Mouse (Mus musculus) midbrain, embryonic 16.5 days (tissue): ENCODE results near the gene Snx30. TPM values are rescaled to one million over a fixed set of nuclear protein-coding genes. Genes with fewer than 3 reads are reported as not detected.

ENCODE experiments used
- ATAC-seq: fragments of 200-750 bp; cut with Nextera tagmentation; 2 replicates; pipeline ENCODE4 v1.8.0; 2017; ENCODE audit warnings: moderate TSS enrichment
- H3K27ac ChIP-seq: fragments of 300-500 bp; sonication (generic); 2 replicates; pipeline ENCODE4 v1.5.1; 2014; ENCODE audit warnings: mild to moderate bottlenecking, low read length, mixed read lengths
- H3K27me3 ChIP-seq: fragments of 300-500 bp; sonication (generic); 2 replicates; pipeline ENCODE4 v1.6.1; 2014; ENCODE audit warnings: low read depth, low read length, mixed read lengths; ENCODE audit not compliant: control insufficient read depth, insufficient read depth
- H3K36me3 ChIP-seq: fragments of 300-500 bp; sonication (generic); 2 replicates; pipeline ENCODE4 v1.6.1; 2014; ENCODE audit warnings: mild to moderate bottlenecking, low read length, moderate library complexity, mixed read lengths; ENCODE audit not compliant: control insufficient read depth, insufficient read depth
- H3K4me1 ChIP-seq: fragments of 300-500 bp; sonication (generic); 2 replicates; pipeline ENCODE4 v1.6.1; 2014; ENCODE audit warnings: mild to moderate bottlenecking, low read length, mixed read lengths; ENCODE audit not compliant: control insufficient read depth, insufficient read depth
- H3K4me2 ChIP-seq: fragments of 300-500 bp; sonication (generic); 2 replicates; pipeline ENCODE4 v1.6.1; 2014; ENCODE audit warnings: mild to moderate bottlenecking, low read length, mixed read lengths
- H3K4me3 ChIP-seq: fragments of 300-500 bp; sonication (generic); 2 replicates; pipeline ENCODE4 v1.5.1; 2014; ENCODE audit warnings: low read depth, mild to moderate bottlenecking, low read length, moderate library complexity, mixed read lengths
- H3K9ac ChIP-seq: fragments of 300-500 bp; sonication (generic); 2 replicates; pipeline ENCODE4 v1.6.1; 2014; ENCODE audit warnings: low read depth, low read length, mixed read lengths
- H3K9me3 ChIP-seq: fragments of 300-500 bp; sonication (generic); replicated peaks from 2 replicates; pipeline ENCODE4 v1.6.1; 2014; ENCODE audit warnings: mild to moderate bottlenecking, low read length, mixed read lengths; ENCODE audit not compliant: control insufficient read depth, poor library complexity, severe bottlenecking
- WGBS: fragments of 180-500 bp; shearing (Covaris S2); extraction: QIAGEN DNeasy Blood & Tissue Kit; methylation state at CpG from one replicate; pipeline ENCODE4 v1.1.7; 2014; 5-methylcytosine and 5-hydroxymethylcytosine counted together
- polyA plus RNA-seq: library from polyadenylated mRNA; unstranded; fragments of >200 nt; fragmentation: Nextera tagmentation; extraction: Ambion mirVana; gene quantifications from 2 replicates; pipeline ENCODE4 v1.2.1, GENCODE M21; 2015

Snx30 gene
- polyA plus RNA-seq, 1 experiment from 2014 or later: 17.7 TPM

DNA sequence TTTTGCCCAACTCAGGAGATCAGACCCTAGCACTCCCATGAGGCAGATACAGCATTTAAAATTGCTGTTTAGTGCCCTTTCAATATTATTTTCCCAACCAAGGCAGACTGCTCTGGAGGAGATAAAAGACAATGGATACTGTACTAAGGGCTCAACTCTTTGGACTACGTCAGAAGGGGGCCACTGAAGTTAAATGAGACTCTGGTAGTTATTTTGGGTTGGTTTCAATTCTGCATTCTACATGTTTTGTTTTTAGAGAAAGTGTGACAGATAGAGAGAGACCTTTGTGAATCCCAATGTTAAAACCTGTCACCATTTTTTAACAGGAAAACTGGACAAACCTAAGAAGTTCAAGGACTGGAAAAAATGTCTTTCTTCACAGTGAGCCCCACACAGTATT, 886 bp upstream of the Snx30 start:
- Histone ChIP-seq H3K36me3 (no peaks in the 10 kb centered on the region), H3K4me2 (peak overlapping the region; percentile 77), H3K4me1 (peaks cover 10% of the 10 kb centered on the region; the same call in 1 of the 2 replicates), H3K9me3 (no peaks in the 10 kb centered on the region), H3K27ac (no peak overlapping the region), H3K4me3 (peak overlapping the region; percentile 81), H3K9ac (peak overlapping the region; percentile 81; the same call in 1 of the 2 replicates), H3K27me3 (no peaks in the 10 kb centered on the region)
- whole genome bisulfite sequencing: 78% methylated on average over 1 of the region's 1 CpGs
- ATAC-seq: no peak

GRCm38 (mm10) chr4:59805968-59806878, 583 bp downstream of the Snx30 start:
- peaks cover 10% of the 10 kb centered on the region; the same call in 1 of the 2 replicates for H3K4me1 ChIP-seq
- under 1% methylated on average over 45 of the region's 58 CpGs for WGBS
- H3K9ac ChIP-seq: peak overlapping the region; percentile 81
- H3K9me3 ChIP-seq: no peaks in the 10 kb centered on the region
- H3K27ac ChIP-seq: peak overlapping the region; percentile 82
- no peaks in the 10 kb centered on the region for H3K27me3 ChIP-seq
- H3K36me3 ChIP-seq: no peaks in the 10 kb centered on the region
- ATAC-seq: peak; percentile 70
- peak overlapping the region; percentile 81 for H3K4me3 ChIP-seq
- peak overlapping the region; percentile 77 for H3K4me2 ChIP-seq

DNA sequence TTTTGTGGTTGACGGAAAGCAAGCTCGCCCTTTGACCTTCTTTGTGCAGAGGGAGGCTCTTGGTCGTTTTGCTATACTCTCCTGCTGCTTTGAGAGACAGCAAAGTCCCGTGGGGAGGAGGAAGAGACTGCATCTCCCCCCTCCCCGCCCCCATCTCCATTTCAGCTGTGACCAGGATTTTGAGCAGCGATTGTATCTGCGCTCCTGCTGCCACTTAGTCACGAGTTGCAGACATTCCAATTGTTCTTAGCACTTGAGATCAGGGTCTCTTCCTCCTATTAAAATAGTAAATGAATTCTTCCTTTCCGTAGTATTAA, 1.2 kb downstream of the Snx30 start:
- no peak for ATAC-seq
- Histone ChIP-seq H3K27ac (peak overlapping the region; percentile 82), H3K4me2 (peak overlapping the region; percentile 77), H3K9me3 (no peaks in the 10 kb centered on the region), H3K27me3 (no peaks in the 10 kb centered on the region), H3K4me1 (peaks cover 10% of the 10 kb centered on the region; the same call in 1 of the 2 replicates), H3K4me3 (peak overlapping the region; percentile 81), H3K9ac (peak overlapping the region; percentile 81), H3K36me3 (no peaks in the 10 kb centered on the region)
- 2% methylated on average over 9 of the region's 9 CpGs for WGBS

- Histone ChIP-seq H3K9ac (no peak overlapping the region), H3K4me3 (peak overlapping the region; percentile 81; the same call in 1 of the 2 replicates), H3K27ac (no peak overlapping the region), H3K36me3 (no peaks in the 10 kb centered on the region), H3K27me3 (no peaks in the 10 kb centered on the region), H3K4me2 (peak overlapping the region; percentile 77), H3K9me3 (no peaks in the 10 kb centered on the region), H3K4me1 (peaks cover 10% of the 10 kb centered on the region; the same call in 1 of the 2 replicates)
- no peak for ATAC-seq
- 67% methylated on average over 2 of the region's 2 CpGs for WGBS
Observed at GRCm38 (mm10) chr4:59807521-59807920, 1.9 kb downstream of the Snx30 start.

GRCm38 (mm10) chr4:59808396-59808795, 2.8 kb downstream of the Snx30 start:
- Histone ChIP-seq H3K27me3 (no peaks in the 10 kb centered on the region), H3K4me1 (peaks cover 10% of the 10 kb centered on the region; the same call in 1 of the 2 replicates), H3K36me3 (no peaks in the 10 kb centered on the region), H3K4me3 (no peak overlapping the region), H3K27ac (no peak overlapping the region), H3K9ac (no peak overlapping the region), H3K4me2 (no peak overlapping the region), H3K9me3 (no peaks in the 10 kb centered on the region)
- no peak for ATAC-seq
- WGBS: 75% methylated on average over 5 of the region's 5 CpGs

- Histone ChIP-seq H3K9me3 (no peaks in the 10 kb centered on the region), H3K27me3 (no peaks in the 10 kb centered on the region), H3K4me3 (no peak overlapping the region), H3K4me2 (no peak overlapping the region), H3K27ac (no peak overlapping the region), H3K4me1 (peaks cover 8% of the 10 kb centered on the region), H3K36me3 (no peaks in the 10 kb centered on the region), H3K9ac (no peak overlapping the region)
- ATAC-seq: no peak
- whole genome bisulfite sequencing: 87% methylated on average over 7 of the region's 7 CpGs
Observed at GRCm38 (mm10) chr4:59814094-59814493, 8.5 kb downstream of the Snx30 start.

- Histone ChIP-seq H3K36me3 (no peaks in the 10 kb centered on the region), H3K9me3 (no peaks in the 10 kb centered on the region), H3K4me2 (no peak overlapping the region), H3K27ac (no peak overlapping the region), H3K4me3 (no peak overlapping the region), H3K27me3 (no peaks in the 10 kb centered on the region), H3K4me1 (peaks cover 12% of the 10 kb centered on the region), H3K9ac (no peak overlapping the region)
- no peak for ATAC-seq
- WGBS: 82% methylated on average over 4 of the region's 4 CpGs
Observed at GRCm38 (mm10) chr4:59815121-59815810, 9.6 kb downstream of the Snx30 start.

DNA sequence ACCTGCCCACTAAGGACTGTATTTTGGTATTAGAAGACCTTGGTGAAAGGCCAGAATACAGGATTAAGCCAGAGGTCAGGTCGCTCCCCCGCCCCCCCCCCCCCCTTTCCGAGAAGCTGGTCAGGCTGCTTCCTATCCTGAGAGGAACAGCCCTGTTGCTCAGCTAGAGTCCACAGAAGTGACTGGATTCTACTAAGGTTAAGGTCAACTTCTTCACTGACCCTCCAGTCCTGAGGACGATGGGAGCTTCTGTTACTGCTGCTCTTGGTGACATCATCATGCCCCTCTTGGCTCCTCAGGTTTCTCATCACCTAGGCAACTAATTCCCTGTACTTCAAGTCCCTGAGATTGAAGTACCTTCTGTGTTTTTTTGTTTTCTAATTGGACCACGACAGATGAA, 10.4 kb downstream of the Snx30 start:
- no peaks in the 10 kb centered on the region for H3K36me3 ChIP-seq
- WGBS: 48% methylated on average over 5 of the region's 5 CpGs
- H3K9ac ChIP-seq: no peak overlapping the region
- no peak for ATAC-seq
- no peaks in the 10 kb centered on the region for H3K27me3 ChIP-seq
- H3K4me1 ChIP-seq: peaks cover 12% of the 10 kb centered on the region
- no peak overlapping the region for H3K4me2 ChIP-seq
- H3K4me3 ChIP-seq: no peak overlapping the region
- H3K27ac ChIP-seq: no peak overlapping the region
- no peaks in the 10 kb centered on the region for H3K9me3 ChIP-seq

DNA sequence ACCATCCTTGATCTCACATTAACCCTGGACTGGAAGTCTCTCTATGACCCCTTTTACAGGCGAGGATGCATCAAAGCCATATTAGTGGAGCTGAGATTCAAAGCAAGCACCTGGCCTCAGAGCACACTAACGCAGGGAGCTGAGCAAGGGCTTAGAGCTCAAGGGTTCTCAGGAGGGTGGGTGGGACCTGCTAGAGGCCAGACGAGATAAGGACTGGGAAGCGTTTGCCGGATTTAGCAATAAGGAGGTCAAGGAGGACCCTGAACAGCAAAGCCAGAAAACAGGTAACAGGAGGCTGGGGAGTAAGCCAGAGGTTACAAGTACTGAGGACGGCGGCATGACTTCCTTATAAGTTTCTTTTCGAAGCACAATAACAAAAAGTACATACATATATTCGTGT, 10.8 kb downstream of the Snx30 start:
- no peak overlapping the region for H3K27ac ChIP-seq
- H3K9ac ChIP-seq: no peak overlapping the region
- no peaks in the 10 kb centered on the region for H3K36me3 ChIP-seq
- peaks cover 12% of the 10 kb centered on the region for H3K4me1 ChIP-seq
- no peaks in the 10 kb centered on the region for H3K27me3 ChIP-seq
- no peak for ATAC-seq
- H3K9me3 ChIP-seq: no peaks in the 10 kb centered on the region
- 74% methylated on average over 9 of the region's 9 CpGs for WGBS
- no peak overlapping the region for H3K4me2 ChIP-seq
- H3K4me3 ChIP-seq: no peak overlapping the region
